Mouse (Mus musculus) neural tube, embryonic 14.5 days (tissue): ENCODE measurements around the gene Creb3l2. TPM values are rescaled to one million over a fixed set of nuclear protein-coding genes. Genes with fewer than 3 reads are reported as not detected.

Experiments
- ATAC-seq: fragments of 200-750 bp; cut with Nextera tagmentation; 2 replicates; pipeline ENCODE4 v1.8.0; 2017; ENCODE audit warnings: low read depth, mild to moderate bottlenecking, moderate TSS enrichment, moderate library complexity
- H3K27ac ChIP-seq: fragments of 300-500 bp; sonication (generic); 2 replicates; pipeline ENCODE4 v1.5.1; 2014; ENCODE audit warnings: low read depth, mild to moderate bottlenecking, control low read depth, low read length, moderate library complexity, mixed read lengths
- H3K27me3 ChIP-seq: fragments of 300-500 bp; sonication (generic); 2 replicates; pipeline ENCODE4 v1.6.1; 2014; ENCODE audit warnings: low read length; ENCODE audit not compliant: control insufficient read depth, insufficient read depth
- H3K36me3 ChIP-seq: fragments of 300-500 bp; sonication (generic); 2 replicates; pipeline ENCODE4 v1.6.1; 2014; ENCODE audit warnings: low read length, mixed read lengths; ENCODE audit not compliant: control insufficient read depth, insufficient read depth
- H3K4me1 ChIP-seq: fragments of 300-500 bp; sonication (generic); 2 replicates; pipeline ENCODE4 v1.6.1; 2014; ENCODE audit warnings: low read length; ENCODE audit not compliant: control insufficient read depth, insufficient read depth
- H3K4me2 ChIP-seq: fragments of 300-500 bp; sonication (generic); 2 replicates; pipeline ENCODE4 v1.6.1; 2014; ENCODE audit warnings: mild to moderate bottlenecking, low read depth, low read length, control low read depth
- H3K4me3 ChIP-seq: fragments of 300-500 bp; sonication (generic); 2 replicates; pipeline ENCODE4 v1.5.1; 2014; ENCODE audit warnings: low read depth, low read length, control low read depth, mixed read lengths
- H3K9ac ChIP-seq: fragments of 300-500 bp; sonication (generic); replicated peaks from 2 replicates; pipeline ENCODE4 v1.6.1; 2014; ENCODE audit warnings: low read depth, mild to moderate bottlenecking, control low read depth, low read length, mixed read lengths
- H3K9me3 ChIP-seq: fragments of 300-500 bp; sonication (generic); 2 replicates; pipeline ENCODE4 v1.6.1; 2016; ENCODE audit warnings: low read length; ENCODE audit not compliant: control insufficient read depth
- WGBS: fragments of 180-500 bp; shearing (Covaris S2); extraction: QIAGEN DNeasy Blood & Tissue Kit; methylation state at CpG from one replicate; pipeline ENCODE4 v1.1.7; 2014; 5-methylcytosine and 5-hydroxymethylcytosine counted together
- polyA plus RNA-seq: library from polyadenylated mRNA; unstranded; fragments of >200 nt; fragmentation: Nextera tagmentation; extraction: Ambion mirVana; gene quantifications from 2 replicates; pipeline ENCODE4 v1.2.1, GENCODE M21; 2014

Gene Creb3l2
- polyA plus RNA-seq, 1 experiment from 2014 or later, result 2.3 TPM

DNA sequence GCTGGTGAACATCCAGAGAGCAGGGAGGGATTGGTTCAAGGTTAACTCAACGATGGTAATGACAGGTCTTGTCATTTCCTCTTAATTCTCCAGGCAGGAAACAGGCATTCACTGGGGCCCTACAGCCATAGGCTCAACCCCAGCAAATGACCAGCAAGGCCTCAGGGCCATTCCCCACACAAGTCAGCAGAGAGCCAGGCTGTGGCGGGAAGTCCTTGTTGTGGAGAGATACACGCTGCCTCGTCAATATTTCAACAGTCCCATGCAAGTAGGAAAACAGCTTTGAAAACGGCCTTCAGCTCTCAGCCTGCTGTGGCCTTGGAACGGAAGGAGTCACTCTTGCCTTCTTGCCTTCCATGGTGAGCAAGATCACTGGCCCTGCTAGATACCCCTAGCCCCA, 6.6 kb downstream of the Creb3l2 start:
- peaks cover 6% of the 10 kb centered on the region; the same call in 1 of the 2 replicates for H3K4me1 ChIP-seq
- H3K4me3 ChIP-seq, result no peak overlapping the region
- no peak overlapping the region for H3K27ac ChIP-seq
- ATAC-seq, result no peak
- no peaks in the 10 kb centered on the region for H3K27me3 ChIP-seq
- WGBS, result 82% methylated on average over 6 of the region's 6 CpGs
- H3K9me3 ChIP-seq, result no peaks in the 10 kb centered on the region
- no peak overlapping the region for H3K4me2 ChIP-seq
- no peak overlapping the region for H3K9ac ChIP-seq
- H3K36me3 ChIP-seq, result no peaks in the 10 kb centered on the region

DNA sequence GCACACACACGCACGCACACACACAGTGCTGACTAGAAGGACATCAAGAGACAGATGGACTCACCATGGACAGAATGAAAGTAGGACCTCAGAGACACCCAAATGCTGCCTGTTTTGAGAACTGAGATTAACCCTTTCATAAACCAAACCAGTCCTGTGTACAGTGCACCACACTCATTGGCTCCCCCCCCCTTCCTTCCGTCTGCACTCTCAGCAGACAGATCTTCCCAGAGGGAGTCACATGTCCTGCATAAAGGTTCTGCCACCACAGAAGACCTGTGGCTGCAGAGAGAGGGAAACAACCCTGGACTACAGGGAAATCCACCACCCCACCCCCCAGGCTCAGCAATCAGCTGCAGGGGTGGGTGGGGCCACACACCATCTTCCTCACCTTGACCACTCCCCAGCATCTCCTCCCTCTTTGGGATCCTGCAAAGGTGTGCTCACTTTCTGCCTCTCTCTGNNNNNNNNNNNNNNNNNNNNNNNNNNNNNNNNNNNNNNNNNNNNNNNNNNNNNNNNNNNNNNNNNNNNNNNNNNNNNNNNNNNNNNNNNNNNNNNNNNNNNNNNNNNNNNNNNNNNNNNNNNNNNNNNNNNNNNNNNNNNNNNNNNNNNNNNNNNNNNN, 12.0 kb downstream of the Creb3l2 start:
- WGBS, result 90% methylated on average over 3 of the region's 3 CpGs

DNA sequence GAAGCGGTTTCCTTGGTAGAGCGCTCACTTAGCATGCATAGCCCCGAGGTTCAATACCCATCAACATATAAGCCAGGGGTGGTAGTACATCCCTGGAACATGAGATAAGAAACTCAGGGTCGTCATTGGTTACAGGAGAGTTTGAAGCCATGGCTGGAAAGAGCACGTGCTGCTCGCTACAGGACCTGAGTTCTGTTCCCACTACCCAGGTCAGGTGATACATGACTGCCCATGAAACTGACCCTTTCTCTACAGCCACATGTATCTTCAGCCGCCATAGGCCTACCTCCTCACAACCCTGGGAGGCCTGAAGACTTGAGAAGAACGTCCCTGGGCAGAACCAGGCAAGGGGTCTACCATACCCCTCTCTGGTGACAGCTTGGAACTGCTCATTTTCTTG, 13.0 kb downstream of the Creb3l2 start:
- Histone ChIP-seq H3K9ac (no peak overlapping the region), H3K36me3 (no peaks in the 10 kb centered on the region), H3K4me3 (no peak overlapping the region), H3K9me3 (no peaks in the 10 kb centered on the region), H3K4me1 (peaks cover 7% of the 10 kb centered on the region; the same call in 1 of the 2 replicates), H3K27me3 (no peaks in the 10 kb centered on the region), H3K27ac (no peak overlapping the region), H3K4me2 (no peak overlapping the region)
- ATAC-seq, result no peak
- WGBS, result 93% methylated on average over 8 of the region's 8 CpGs

More for the DNA sequence above, 12.0 kb downstream of the Creb3l2 start:
- no peak overlapping the region for H3K27ac ChIP-seq
- ATAC-seq, result no peak
- no peaks in the 10 kb centered on the region for H3K36me3 ChIP-seq
- no peaks in the 10 kb centered on the region for H3K9me3 ChIP-seq
- H3K4me3 ChIP-seq, result no peak overlapping the region
- H3K4me1 ChIP-seq, result peaks cover 7% of the 10 kb centered on the region; the same call in 1 of the 2 replicates
- no peak overlapping the region for H3K4me2 ChIP-seq
- no peak overlapping the region for H3K9ac ChIP-seq
- H3K27me3 ChIP-seq, result no peaks in the 10 kb centered on the region

DNA sequence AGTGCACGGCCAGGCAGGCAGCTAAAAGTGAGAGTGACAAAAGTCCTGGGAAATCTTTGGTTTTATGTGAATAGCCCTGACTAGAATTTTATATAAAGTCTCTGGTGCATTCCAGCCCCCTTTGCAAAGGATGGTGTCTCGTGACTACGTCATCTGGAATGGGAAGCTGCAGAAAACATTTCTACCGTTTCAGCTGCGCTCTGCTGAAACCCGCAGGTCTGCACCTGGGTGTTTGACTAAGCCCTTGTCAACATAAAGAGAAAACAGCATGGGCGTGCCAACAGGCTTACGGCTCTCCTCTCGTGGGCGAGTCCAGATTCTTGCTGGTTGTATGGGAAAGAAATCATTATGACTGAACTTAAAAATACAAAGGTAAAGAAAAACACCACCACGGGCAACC, 13.9 kb downstream of the Creb3l2 start:
- Histone ChIP-seq H3K9ac (no peak overlapping the region), H3K27ac (no peak overlapping the region), H3K4me3 (no peak overlapping the region), H3K9me3 (no peaks in the 10 kb centered on the region), H3K27me3 (no peaks in the 10 kb centered on the region), H3K4me1 (peaks cover 7% of the 10 kb centered on the region; the same call in 1 of the 2 replicates), H3K4me2 (no peak overlapping the region), H3K36me3 (no peaks in the 10 kb centered on the region)
- 81% methylated on average over 11 of the region's 11 CpGs for WGBS
- ATAC-seq, result no peak

DNA sequence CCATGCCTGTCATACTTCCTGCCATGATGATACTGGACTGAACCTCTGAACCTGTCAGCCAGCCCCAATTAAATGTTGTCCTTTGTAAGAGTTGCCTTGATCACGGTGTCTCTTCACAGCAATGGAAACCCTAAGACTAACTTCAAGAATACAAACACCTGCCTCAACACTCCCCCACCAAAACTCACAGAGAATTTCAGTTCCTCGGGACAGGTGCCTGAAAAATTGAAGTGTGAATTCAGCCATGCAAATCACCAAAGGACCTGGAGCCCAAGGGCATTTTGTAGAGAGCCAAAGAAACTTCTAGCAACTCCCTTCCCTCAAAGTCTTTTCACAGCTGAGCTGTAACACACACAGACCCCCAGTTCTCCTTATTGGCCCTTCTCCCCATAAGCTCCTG, 15.3 kb downstream of the Creb3l2 start:
- H3K4me2 ChIP-seq, result no peak overlapping the region
- 90% methylated on average over 2 of the region's 2 CpGs for WGBS
- peaks cover 7% of the 10 kb centered on the region; the same call in 1 of the 2 replicates for H3K4me1 ChIP-seq

DNA sequence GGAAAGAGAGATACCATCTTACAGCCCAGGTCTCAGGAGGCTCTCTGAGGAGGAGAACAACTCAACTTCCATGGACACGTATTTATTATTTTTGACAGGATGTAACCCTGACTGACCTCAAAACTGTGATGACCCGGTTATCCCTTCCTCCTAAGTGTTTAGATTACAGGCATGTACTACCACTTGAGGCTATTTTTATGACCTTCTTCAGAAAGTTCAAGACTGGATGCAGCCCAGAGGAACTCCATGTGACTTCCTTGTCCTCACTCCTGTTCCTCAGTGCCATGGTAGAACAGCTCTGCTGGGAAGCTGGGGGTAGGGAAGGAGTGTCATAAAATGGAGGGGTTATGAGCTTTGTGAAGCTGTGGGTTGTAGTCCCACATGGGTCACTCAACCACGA, 16.1 kb downstream of the Creb3l2 start:
- ATAC-seq, result no peak
- no peaks in the 10 kb centered on the region for H3K36me3 ChIP-seq
- H3K4me3 ChIP-seq, result no peak overlapping the region
- no peaks in the 10 kb centered on the region for H3K9me3 ChIP-seq
- WGBS, result 80% methylated on average over 3 of the region's 3 CpGs
- H3K27me3 ChIP-seq, result no peaks in the 10 kb centered on the region
- 0 out of 2 replicates have a peak, but pooled peaks cover 4% of the 10 kb centered on the region for H3K4me1 ChIP-seq
- H3K4me2 ChIP-seq, result no peak overlapping the region
- no peak overlapping the region for H3K27ac ChIP-seq
- H3K9ac ChIP-seq, result no peak overlapping the region

More for the DNA sequence above, 15.3 kb downstream of the Creb3l2 start:
- Histone ChIP-seq H3K27ac (no peak overlapping the region), H3K9ac (no peak overlapping the region), H3K9me3 (no peaks in the 10 kb centered on the region), H3K4me3 (no peak overlapping the region), H3K36me3 (no peaks in the 10 kb centered on the region), H3K27me3 (no peaks in the 10 kb centered on the region)
- ATAC-seq, result no peak

DNA sequence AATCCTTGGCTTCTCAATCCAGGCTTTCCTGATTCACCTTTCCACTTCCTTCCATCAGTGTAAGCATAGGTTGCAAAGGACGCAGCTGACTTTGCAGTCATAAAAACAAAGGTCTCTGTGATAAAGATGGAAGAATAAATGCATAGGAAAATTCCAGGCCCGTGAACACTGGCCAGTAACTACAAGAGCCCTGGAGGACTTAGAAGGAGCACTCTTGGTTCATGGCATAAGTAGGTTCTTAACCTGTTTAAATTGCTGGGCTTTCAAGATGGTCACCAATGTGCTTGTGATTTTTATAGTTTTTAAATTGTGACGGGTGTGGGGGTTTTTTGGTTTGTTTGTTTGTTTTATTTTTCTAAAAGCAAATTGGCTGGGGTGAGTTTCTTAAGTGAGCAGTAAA, 16.9 kb downstream of the Creb3l2 start:
- Histone ChIP-seq H3K9ac (no peak overlapping the region), H3K4me2 (no peak overlapping the region), H3K9me3 (no peaks in the 10 kb centered on the region), H3K4me1 (0 out of 2 replicates have a peak, but pooled peaks cover under 1% of the 10 kb centered on the region), H3K36me3 (no peaks in the 10 kb centered on the region), H3K27ac (no peak overlapping the region), H3K27me3 (no peaks in the 10 kb centered on the region), H3K4me3 (no peak overlapping the region)
- ATAC-seq, result no peak
- 92% methylated on average over 3 of the region's 3 CpGs for WGBS

DNA sequence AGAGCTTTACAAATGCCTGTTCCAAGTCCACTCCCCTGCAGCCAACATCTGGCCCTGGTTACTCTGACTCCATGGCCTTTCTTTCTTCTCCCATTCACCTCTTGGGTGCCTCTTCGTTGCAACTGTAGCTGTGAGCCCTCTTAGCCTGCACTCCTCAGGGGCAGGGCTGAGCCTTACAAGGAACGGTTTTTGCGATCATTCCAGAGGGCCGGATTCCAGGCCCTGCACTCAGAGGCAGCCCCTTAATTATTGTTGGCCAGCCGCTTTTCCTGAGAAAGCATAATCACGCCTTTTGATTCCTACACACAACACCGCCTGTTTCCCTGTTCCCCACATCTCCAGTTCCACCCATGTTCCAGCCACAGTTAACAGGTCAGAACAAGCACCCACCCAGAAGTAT, 17.6 kb downstream of the Creb3l2 start:
- no peak for ATAC-seq
- no peaks in the 10 kb centered on the region for H3K36me3 ChIP-seq
- 67% methylated on average over 7 of the region's 7 CpGs for WGBS
- H3K4me1 ChIP-seq, result 0 out of 2 replicates have a peak, but pooled peaks cover 3% of the 10 kb centered on the region
- H3K4me3 ChIP-seq, result no peak overlapping the region
- no peak overlapping the region for H3K4me2 ChIP-seq
- no peak overlapping the region for H3K27ac ChIP-seq
- no peaks in the 10 kb centered on the region for H3K9me3 ChIP-seq
- H3K27me3 ChIP-seq, result no peaks in the 10 kb centered on the region
- H3K9ac ChIP-seq, result no peak overlapping the region

DNA sequence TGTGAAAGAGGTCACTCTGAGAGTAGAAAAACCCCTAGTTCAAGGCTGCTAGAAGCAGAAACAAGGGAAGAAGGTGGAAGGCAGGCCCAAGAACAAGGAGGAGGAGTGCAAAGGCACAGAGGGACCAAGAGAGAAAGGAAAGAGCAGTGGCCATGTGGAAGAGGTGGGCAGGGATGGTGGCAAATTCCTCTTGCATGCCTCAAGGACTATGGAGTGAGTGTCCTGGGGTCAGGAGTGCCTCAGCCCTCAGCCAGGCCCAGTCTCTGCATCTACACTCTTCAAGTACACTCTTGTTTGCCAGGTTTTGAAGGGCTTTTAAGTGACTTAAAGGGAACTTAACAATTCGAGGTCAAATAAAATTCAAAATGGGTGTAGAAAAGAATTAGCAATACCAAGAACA, 18.6 kb downstream of the Creb3l2 start:
- Histone ChIP-seq H3K27ac (no peak overlapping the region), H3K4me2 (no peak overlapping the region), H3K4me3 (no peak overlapping the region), H3K9me3 (no peaks in the 10 kb centered on the region), H3K27me3 (no peaks in the 10 kb centered on the region), H3K4me1 (0 out of 2 replicates have a peak, but pooled peaks cover 3% of the 10 kb centered on the region), H3K36me3 (no peaks in the 10 kb centered on the region), H3K9ac (no peak overlapping the region)
- ATAC-seq, result no peak
- 67% methylated on average over 1 of the region's 1 CpGs for WGBS
